Mouse (Mus musculus): ENCODE results near the gene Ncs1.

Gene Ncs1

DNA sequence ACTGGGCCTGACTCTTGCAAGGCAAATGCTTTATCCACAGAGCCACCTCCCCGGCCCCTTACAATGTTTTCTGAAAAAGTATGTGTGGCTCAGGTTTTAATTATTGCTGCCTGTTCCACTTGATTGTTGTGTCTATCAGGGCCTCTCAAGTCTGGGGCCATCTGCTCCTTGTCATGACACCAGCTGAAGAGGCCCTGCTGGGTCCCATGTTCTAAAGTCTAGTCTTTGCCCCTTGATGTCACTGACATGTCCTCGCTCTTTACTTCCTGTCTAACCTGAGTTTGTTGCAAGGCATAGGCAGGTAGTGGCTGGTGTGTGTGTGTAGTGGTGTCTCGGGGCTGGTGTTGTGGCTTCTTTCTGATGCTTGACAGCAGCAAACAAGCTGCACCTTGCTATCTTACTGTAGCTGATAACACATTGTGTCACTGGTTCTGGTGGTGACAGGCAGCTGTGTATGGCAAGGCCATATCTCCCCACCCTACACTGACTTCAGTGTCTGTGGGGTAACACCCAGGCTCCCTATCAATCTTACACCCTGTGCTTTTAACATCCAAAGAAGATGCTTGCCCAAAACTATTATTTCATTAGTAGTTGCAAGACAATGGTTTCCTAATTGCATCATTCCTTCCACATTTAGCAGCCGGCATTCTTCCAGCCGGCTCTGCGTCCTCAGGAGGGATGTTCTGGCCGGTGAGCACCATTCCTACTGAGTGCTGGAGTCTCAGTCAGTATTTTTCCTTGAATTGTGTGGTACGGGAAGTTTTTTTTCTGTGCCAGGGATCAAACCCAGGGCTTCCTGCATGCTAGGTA, 96.3 kb downstream of the Ncs1 start:
- H3K4me3 ChIP-seq (replicated peaks; ENCODE audit: low read length) = no peak overlapping the region
- no peaks in the 10 kb centered on the region for H3K36me3 ChIP-seq (ENCODE audit: insufficient read depth, low read length)
- no peak for TF ChIP-seq CTCF (conservative IDR thresholded peaks at IDR 0.05; ENCODE audit: low read length)
- peaks cover 17% of the 10 kb centered on the region; the same call in 1 of the 2 replicates for H3K27me3 ChIP-seq (ENCODE audit: insufficient read depth, low read length)
- 0 out of 2 replicates have a peak, but pooled peaks cover 3% of the 10 kb centered on the region for H3K9me3 ChIP-seq (ENCODE audit: low read length)
- no peaks in the 10 kb centered on the region for H3K4me1 ChIP-seq (replicated peaks; ENCODE audit: low read depth, low read length)

Measured in E14TG2a.4 (cell line).